ENCODE assay signal across 21 mouse cellular contexts in the genomic region with DNA sequence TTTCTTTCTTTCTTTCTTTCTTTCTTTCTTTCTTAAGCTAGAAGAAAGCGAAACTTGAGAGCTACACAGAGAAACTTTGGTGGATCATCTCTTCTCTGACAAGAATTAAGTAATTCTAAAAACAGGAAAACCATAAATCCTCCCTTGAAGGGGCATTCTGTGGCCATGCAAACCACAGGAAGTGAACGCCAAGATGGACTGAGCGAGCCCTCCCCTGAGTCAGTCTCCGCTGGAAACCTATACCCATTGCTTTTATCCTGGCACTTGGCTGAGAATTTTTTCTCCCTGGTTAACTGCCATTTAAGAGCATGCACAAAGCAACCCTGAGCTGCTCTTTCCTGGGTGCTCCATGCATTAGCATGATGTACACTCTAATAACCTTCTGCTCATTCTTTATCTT. TPM values are rescaled to one million over a fixed set of nuclear protein-coding genes. Genes with fewer than 3 reads are reported as not detected.
DNase-seq lines count a peak whose midpoint lies in the region; ATAC-seq and TF ChIP-seq lines count a peak whose summit lies in the region.
"Had no signal": no experiment of that assay in that cellular context is flagged by ENCODE, and none has a peak within 500 bp of the region (broad histone marks: within the 10 kb centered on the region; RNA-seq: fewer than 3 reads in every experiment).

No protein-coding gene starts in this region.

- no peaks in the 10 kb centered on the region for H3K27me3 ChIP-seq in liver, postnatal 0 days (ENCODE audit: insufficient read depth, low read length)
- H3K27me3 ChIP-seq in liver, embryonic 11.5 days (replicated peaks; ENCODE audit: control insufficient read depth, insufficient read depth, low read length), result no peaks in the 10 kb centered on the region
- H3K27me3 ChIP-seq: embryonic facial prominence, embryonic 12.5 days; heart, embryonic 12.5 days; hindbrain, embryonic 15.5 days had no signal

- DNase-seq in liver, postnatal 0 days, result no peak
- no peak for DNase-seq in liver, embryonic 11.5 days (ENCODE audit: low spot score)
- DNase-seq in CD4-positive helper T cell, adult 2 months (ENCODE audit: low read depth, low spot score), result peak; percentile 17
- DNase-seq in gastrocnemius, postnatal 14 days, result no peak
- no peak for DNase-seq in thymus, postnatal 25 days
- DNase-seq: adrenal gland, adult 8-10 months; adrenal gland, postnatal 36 days; cerebellum, adult 11 months; cerebellum, adult 8-10 months; cerebellum, postnatal 14 days; gastrocnemius, postnatal 25 days; heart, adult 18-20 months had no signal

- no peak for TF ChIP-seq EP300 in liver, postnatal 0 days (IDR thresholded peaks at IDR 0.05; ENCODE audit: low read depth)

- H3K36me3 ChIP-seq in liver, postnatal 0 days (replicated peaks; ENCODE audit: insufficient read depth, low read length), result no peaks in the 10 kb centered on the region
- H3K36me3 ChIP-seq in liver, embryonic 11.5 days (ENCODE audit: control insufficient read depth, insufficient read depth, low read length), result no peaks in the 10 kb centered on the region
- H3K36me3 ChIP-seq: embryonic facial prominence, embryonic 12.5 days; G1E; heart, embryonic 12.5 days; hindbrain, embryonic 15.5 days had no signal

- TF ChIP-seq CTCF in liver, postnatal 0 days (IDR thresholded peaks at IDR 0.05; ENCODE audit: low read depth), result no peak

- intact Hi-C loops in gastrocnemius, postnatal 14 days (cut with DNase I; ENCODE audit: low total_unique reads), result no loop called here

- H3K4me2 ChIP-seq in liver, postnatal 0 days (ENCODE audit: low read depth, low read length), result peak overlapping the region; percentile 13; the same call in 1 of the 2 replicates
- H3K4me2 ChIP-seq in liver, embryonic 11.5 days, result no peak overlapping the region
- H3K4me2 ChIP-seq: embryonic facial prominence, embryonic 12.5 days; heart, embryonic 12.5 days; hindbrain, embryonic 15.5 days had no signal

- WGBS in liver, postnatal 0 days (ENCODE audit: insufficient replicate concordance), result 51% methylated on average over 4 of the region's 4 CpGs
- 56% methylated on average over 4 of the region's 4 CpGs for WGBS in liver, embryonic 11.5 days

- no peak overlapping the region for H3K9ac ChIP-seq in liver, postnatal 0 days (replicated peaks)
- no peak overlapping the region for H3K9ac ChIP-seq in liver, embryonic 11.5 days (ENCODE audit: low read depth, low read length)
- H3K9ac ChIP-seq: embryonic facial prominence, embryonic 12.5 days; heart, embryonic 12.5 days; hindbrain, embryonic 15.5 days had no signal

- peaks cover 5% of the 10 kb centered on the region for H3K4me1 ChIP-seq in liver, postnatal 0 days (ENCODE audit: insufficient read depth)
- 0 out of 2 replicates have a peak, but pooled peaks cover 2% of the 10 kb centered on the region for H3K4me1 ChIP-seq in liver, embryonic 11.5 days (replicated peaks; ENCODE audit: control insufficient read depth, insufficient read depth, low read length)
- H3K4me1 ChIP-seq: embryonic facial prominence, embryonic 12.5 days; heart, embryonic 12.5 days; hindbrain, embryonic 15.5 days had no signal

- no peaks in the 10 kb centered on the region for H3K9me3 ChIP-seq in liver, postnatal 0 days (ENCODE audit: low read length)
- H3K9me3 ChIP-seq in liver, embryonic 11.5 days (ENCODE audit: control insufficient read depth, low read length), result no peaks in the 10 kb centered on the region
- H3K9me3 ChIP-seq: embryonic facial prominence, embryonic 12.5 days; heart, embryonic 12.5 days; hindbrain, embryonic 15.5 days had no signal

- no peak overlapping the region for H3K4me3 ChIP-seq in liver, postnatal 0 days (ENCODE audit: low read depth, low read length)
- no peak overlapping the region for H3K4me3 ChIP-seq in liver, embryonic 11.5 days (ENCODE audit: low read depth, low read length)
- H3K4me3 ChIP-seq: embryonic facial prominence, embryonic 12.5 days; heart, embryonic 12.5 days; hindbrain, embryonic 15.5 days had no signal

- H3K27ac ChIP-seq in liver, postnatal 0 days (ENCODE audit: low read depth), result no peak overlapping the region
- H3K27ac ChIP-seq in liver, embryonic 11.5 days (ENCODE audit: low read depth, low read length), result no peak overlapping the region
- H3K27ac ChIP-seq: embryonic facial prominence, embryonic 12.5 days; hindbrain, embryonic 15.5 days had no signal

- no peak for ATAC-seq in liver, postnatal 0 days
- no peak for ATAC-seq in liver, embryonic 11.5 days (replicated peaks; ENCODE audit: low FRiP score)
- peak; percentile 35 for ATAC-seq in granulocyte monocyte progenitor cell, adult 5-6 weeks (replicated peaks; ENCODE audit: poor library complexity, severe bottlenecking)
- peak; percentile 21 for ATAC-seq in megakaryocyte progenitor cell, adult 5-6 weeks (replicated peaks; ENCODE audit: poor library complexity)
- ATAC-seq: forebrain, embryonic 16.5 days; inflammation-experienced regulatory T-cells, adult 6 months had no signal

RNA-seq across cellular contexts. Expression of a gene that starts 3.7 kb away (rescaled TPM):
- polyA plus RNA-seq in liver, postnatal 0 days (2015; fragmentation: Nextera tagmentation; extraction: Ambion mirVana), result 2.9 and 3.9 TPM in 2 replicates
- polyA plus RNA-seq in liver, embryonic 11.5 days (2014; fragmentation: Nextera tagmentation; extraction: Ambion mirVana), result 6.6 and 7.8 TPM in 2 replicates
- 88.1 and 101 TPM in 2 replicates for total RNA-seq in granulocyte monocyte progenitor cell, adult 5-6 weeks (2014; fragmentation: Nextera tagmentation)
- total RNA-seq in granulocyte monocyte progenitor cell, adult 5-6 weeks (2017), result 117 and 123 TPM in 2 replicates
- 78.5 and 83.5 TPM in 2 replicates for total RNA-seq in megakaryocyte progenitor cell, adult 5-6 weeks (2015)
- total RNA-seq in megakaryocyte progenitor cell, adult 5-6 weeks (2017), result 100 and 105 TPM in 2 replicates
- total RNA-seq in gastrocnemius, postnatal 14 days (2021), result 1 to 10 TPM in 1 of 2 experiments, under 1 TPM in 1; 1.00 to 1.1 TPM

RNA-seq across cellular contexts. Expression of a gene that starts 53.5 kb away (rescaled TPM):
- polyA plus RNA-seq in liver, postnatal 0 days (2015; fragmentation: Nextera tagmentation; extraction: Ambion mirVana), result 4.4 and 4.6 TPM in 2 replicates
- 26.7 and 27.5 TPM in 2 replicates for polyA plus RNA-seq in liver, embryonic 11.5 days (2014; fragmentation: Nextera tagmentation; extraction: Ambion mirVana)
- 6.1 and 13.5 TPM in 2 replicates for total RNA-seq in granulocyte monocyte progenitor cell, adult 5-6 weeks (2014; fragmentation: Nextera tagmentation)
- total RNA-seq in granulocyte monocyte progenitor cell, adult 5-6 weeks (2017), result 39.6 and 42.0 TPM in 2 replicates
- total RNA-seq in megakaryocyte progenitor cell, adult 5-6 weeks (2015), result 26.8 and 29.7 TPM in 2 replicates
- total RNA-seq in megakaryocyte progenitor cell, adult 5-6 weeks (2017), result 36.6 and 39.5 TPM in 2 replicates
- 1 to 10 TPM in 1 of 2 experiments, under 1 TPM in 1; 0.80 to 1.1 TPM for total RNA-seq in gastrocnemius, postnatal 14 days (2021)
- total RNA-seq: gastrocnemius, adult 18-20 months had no signal

Comparison
In these comparisons a context has a peak if more than half of its experiments do, and no peak if none do; other contexts are left out.
1. ATAC-seq: peak in granulocyte monocyte progenitor cell, adult 5-6 weeks (single experiment) and megakaryocyte progenitor cell, adult 5-6 weeks (single experiment); none in liver, postnatal 0 days (single experiment) and liver, embryonic 11.5 days (single experiment).
2. RNA of a gene that starts 3.7 kb away (total RNA-seq): 88.1 to 123 TPM in granulocyte monocyte progenitor cell, adult 5-6 weeks and 78.5 to 105 TPM in megakaryocyte progenitor cell, adult 5-6 weeks; 1.00 to 1.1 TPM in gastrocnemius, postnatal 14 days; every median in the first group is over 10 times any median in the second.